Mouse (Mus musculus) lung, postnatal 0 days (tissue): Measurements from ENCODE around the gene Nln.

Experiments
- CTCF ChIP-seq: IDR thresholded peaks from 2 replicates; pipeline ENCODE4 v1.5.1; 2016; ENCODE audit warnings: antibody characterized with exemption, mild to moderate bottlenecking
- EP300 ChIP-seq: IDR thresholded peaks from 2 replicates; pipeline ENCODE4 v1.6.1; 2016; ENCODE audit warnings: antibody characterized with exemption, mild to moderate bottlenecking, control low read depth

GRCm38 (mm10) chr13:103975101-103975500 lies 134.3 kb downstream of the Nln start:
- TF ChIP-seq CTCF (0 out of 2 replicates have a peak, but pooled peaks have one; percentile 7), EP300 (no peak)
